ENCODE assay signal across 8 mouse cellular contexts in genomic region chr10:39371991-39372390, GRCm38 (mm10). TPM values are rescaled to one million over a fixed set of nuclear protein-coding genes. Genes with fewer than 3 reads are reported as not detected.
A peak's percentile ranks its signal among the peaks of the same experiment; 100 is the strongest.
DNase-seq lines count a peak whose midpoint lies in the region; ATAC-seq and TF ChIP-seq lines count a peak whose summit lies in the region.

No protein-coding gene starts in this region.

- ATAC-seq in heart, embryonic 15.5 days (replicated peaks; ENCODE audit: insufficient number of reproducible peaks, insufficient read depth, low FRiP score, low read depth): no peak
- ATAC-seq in embryonic facial prominence, embryonic 14.5 days (ENCODE audit: low read depth): no peak
- no peak for ATAC-seq in intestine, embryonic 14.5 days (replicated peaks; ENCODE audit: low FRiP score, low TSS enrichment, low read depth)

- H3ac ChIP-seq in myocyte (ENCODE audit: control insufficient read depth, insufficient read length): no peak overlapping the region

- no peak for TF ChIP-seq POLR2A in myocyte (IDR thresholded peaks at IDR 0.05; ENCODE audit: insufficient read length, low read depth)
- TF ChIP-seq POLR2A in thymus, adult 2 months (IDR thresholded peaks at IDR 0.05; ENCODE audit: control insufficient read depth, extremely low read depth, insufficient read depth, low read length, poor library complexity): no peak

- no peak for DNase-seq in heart, adult 8-10 months (ENCODE audit: low spot score)
- DNase-seq in embryonic facial prominence, embryonic 14.5 days (ENCODE audit: low spot score): no peak
- DNase-seq in intestine, embryonic 14.5 days (ENCODE audit: low spot score): no peak
- no peak for DNase-seq in thymus, adult 2 months
- DNase-seq in ovary, adult 18-20 months (ENCODE audit: low spot score): no peak
- no peak for DNase-seq in embryo, embryonic 11 days

- H3K9me3 ChIP-seq in heart, embryonic 15.5 days (replicated peaks): no peaks in the 10 kb centered on the region
- no peaks in the 10 kb centered on the region for H3K9me3 ChIP-seq in embryonic facial prominence, embryonic 14.5 days (ENCODE audit: control insufficient read depth, low read length)
- H3K9me3 ChIP-seq in intestine, embryonic 14.5 days (ENCODE audit: control insufficient read depth, low read length): no peaks in the 10 kb centered on the region

- H3K4me2 ChIP-seq in heart, embryonic 15.5 days: peak overlapping the region; percentile 94
- peak overlapping the region; percentile 77 for H3K4me2 ChIP-seq in embryonic facial prominence, embryonic 14.5 days (ENCODE audit: low read depth, low read length)
- H3K4me2 ChIP-seq in intestine, embryonic 14.5 days (ENCODE audit: low read length): peak overlapping the region; percentile 71
- H3K4me2 ChIP-seq in myocyte (ENCODE audit: low read depth): peak overlapping the region; percentile 86

- H3K4me3 ChIP-seq in heart, embryonic 15.5 days: peak overlapping the region; percentile 81; the same call in 1 of the 2 replicates
- H3K4me3 ChIP-seq in embryonic facial prominence, embryonic 14.5 days (ENCODE audit: low read depth, low read length): peak overlapping the region; percentile 89
- no peak overlapping the region for H3K4me3 ChIP-seq in intestine, embryonic 14.5 days (ENCODE audit: low read depth, low read length)
- H3K4me3 ChIP-seq in myocyte: peak overlapping the region; percentile 73
- H3K4me3 ChIP-seq in thymus, adult 2 months (ENCODE audit: control insufficient read depth, insufficient read depth, low read length): no peak overlapping the region

- H3K36me3 ChIP-seq in heart, embryonic 15.5 days: no peaks in the 10 kb centered on the region
- no peaks in the 10 kb centered on the region for H3K36me3 ChIP-seq in embryonic facial prominence, embryonic 14.5 days (ENCODE audit: control insufficient read depth, insufficient read depth, low read length)
- no peaks in the 10 kb centered on the region for H3K36me3 ChIP-seq in intestine, embryonic 14.5 days (ENCODE audit: control insufficient read depth, insufficient read depth, low read length)
- peaks cover 8% of the 10 kb centered on the region for H3K36me3 ChIP-seq in myocyte (ENCODE audit: control insufficient read depth, insufficient read depth)
- H3K36me3 ChIP-seq in thymus, adult 2 months (ENCODE audit: control insufficient read depth, insufficient read depth, low read length): no peaks in the 10 kb centered on the region

- H3K79me2 ChIP-seq in myocyte (ENCODE audit: control insufficient read depth, insufficient read depth): peaks cover 65% of the 10 kb centered on the region

- no peaks in the 10 kb centered on the region for H3K27me3 ChIP-seq in heart, embryonic 15.5 days
- peaks cover 2% of the 10 kb centered on the region; the same call in 1 of the 2 replicates for H3K27me3 ChIP-seq in embryonic facial prominence, embryonic 14.5 days (replicated peaks; ENCODE audit: control insufficient read depth, insufficient read depth, low read length)
- peaks cover 7% of the 10 kb centered on the region; the same call in 1 of the 2 replicates for H3K27me3 ChIP-seq in intestine, embryonic 14.5 days (replicated peaks; ENCODE audit: control insufficient read depth, insufficient read depth, low read length)
- no peaks in the 10 kb centered on the region for H3K27me3 ChIP-seq in myocyte (ENCODE audit: control insufficient read depth, insufficient read depth, insufficient read length)
- no peaks in the 10 kb centered on the region for H3K27me3 ChIP-seq in thymus, adult 2 months (ENCODE audit: control insufficient read depth, insufficient read depth, low read length)

- no peak overlapping the region for H3K9ac ChIP-seq in heart, embryonic 15.5 days
- H3K9ac ChIP-seq in embryonic facial prominence, embryonic 14.5 days (ENCODE audit: low read depth, low read length): no peak overlapping the region
- no peak overlapping the region for H3K9ac ChIP-seq in intestine, embryonic 14.5 days (ENCODE audit: low read length)

- H3K27ac ChIP-seq in heart, embryonic 15.5 days: no peak overlapping the region
- no peak overlapping the region for H3K27ac ChIP-seq in embryonic facial prominence, embryonic 14.5 days (replicated peaks; ENCODE audit: low read depth, low read length)
- H3K27ac ChIP-seq in intestine, embryonic 14.5 days (ENCODE audit: low read depth): no peak overlapping the region
- no peak overlapping the region for H3K27ac ChIP-seq in thymus, adult 2 months (ENCODE audit: control insufficient read depth, insufficient read depth, low read length)

- TF ChIP-seq CTCF in thymus, adult 2 months (IDR thresholded peaks at IDR 0.05; ENCODE audit: borderline replicate concordance, control insufficient read depth, extremely low read depth, insufficient read depth, low read length, poor library complexity): no peak

- 49% methylated on average over 5 of the region's 5 CpGs for WGBS in heart, embryonic 15.5 days
- WGBS in embryonic facial prominence, embryonic 14.5 days: 86% methylated on average over 5 of the region's 5 CpGs
- 74% methylated on average over 5 of the region's 5 CpGs for WGBS in intestine, embryonic 14.5 days
- 87% methylated on average over 5 of the region's 5 CpGs for WGBS in thymus, adult 2 months

- H3K4me1 ChIP-seq in heart, embryonic 15.5 days (replicated peaks): peaks cover 37% of the 10 kb centered on the region
- peaks cover 25% of the 10 kb centered on the region for H3K4me1 ChIP-seq in embryonic facial prominence, embryonic 14.5 days (ENCODE audit: control insufficient read depth, insufficient read depth, low read length)
- H3K4me1 ChIP-seq in intestine, embryonic 14.5 days (replicated peaks; ENCODE audit: control insufficient read depth, insufficient read depth, low read length): peaks cover 40% of the 10 kb centered on the region
- H3K4me1 ChIP-seq in thymus, adult 2 months (replicated peaks; ENCODE audit: control insufficient read depth, insufficient read depth, low read length): peaks cover 25% of the 10 kb centered on the region

TF ChIP-seq in myocyte, 11 proteins besides CTCF, POLR2A, EP300 and RAD21:
- TF ChIP-seq USF1 (IDR thresholded peaks at IDR 0.05; ENCODE audit: low read depth): no peak
- no peak for TF ChIP-seq TCF3 (IDR thresholded peaks at IDR 0.05; ENCODE audit: insufficient read length, low read depth)

RNA-seq across cellular contexts. Expression of gene Fyn, which starts 3.3 kb away (rescaled TPM):
- 12.7 and 17.2 TPM in 2 replicates for polyA plus RNA-seq in heart, embryonic 15.5 days (2015; fragmentation: Nextera tagmentation; extraction: Ambion mirVana)
- 10 to 100 TPM; 22.4 to 27.6 (median 24.2) TPM for total RNA-seq in heart, adult 8-10 months (2022)
- polyA plus RNA-seq in embryonic facial prominence, embryonic 14.5 days (2014; fragmentation: Nextera tagmentation; extraction: Ambion mirVana): 51.9 and 60.8 TPM in 2 replicates
- 35.7 and 36.0 TPM in 2 replicates for polyA plus RNA-seq in intestine, embryonic 14.5 days (2014; fragmentation: Nextera tagmentation; extraction: Ambion mirVana)
- polyA plus RNA-seq in myocyte (2012; fragmentation: generic; extraction: Trizol): 148 TPM
- 74.6 and 76.1 TPM in 2 replicates for polyA plus RNA-seq in thymus, adult 2 months (2012; rRNA removed)

Comparison
In these comparisons a context has a peak if more than half of its experiments do, and no peak if none do; other contexts are left out.
1. H3K4me3 ChIP-seq: peak in heart, embryonic 15.5 days (single experiment), embryonic facial prominence, embryonic 14.5 days (single experiment) and myocyte (single experiment); none in intestine, embryonic 14.5 days (single experiment) and thymus, adult 2 months (single experiment).
2. Peak in every context shown above with its lines, with median percentiles within 50 percentile points of each other: H3K4me2 ChIP-seq.